ENCODE assay signal across 7 mouse cellular contexts in the genomic region with DNA sequence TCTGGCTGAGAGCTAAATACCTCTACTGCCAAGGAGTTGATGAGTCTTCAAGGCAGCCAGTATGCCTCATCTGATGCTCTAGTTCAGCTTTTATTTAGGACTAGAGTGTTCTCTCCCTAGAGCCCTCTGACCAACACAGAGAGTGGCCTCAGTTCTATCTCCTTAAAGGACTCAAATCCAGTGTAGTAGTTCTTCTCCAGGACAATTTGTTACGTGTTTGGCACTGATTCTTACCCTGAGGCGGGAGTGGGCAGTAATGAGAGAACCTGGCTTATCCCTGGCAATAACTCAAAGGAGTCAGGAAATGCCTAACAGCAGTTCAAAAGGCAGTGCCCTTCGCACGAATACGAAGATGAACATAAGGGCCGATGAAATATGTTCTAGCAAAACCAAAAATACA.
"Had no signal": no experiment of that assay in that cellular context is flagged by ENCODE, and none has a peak within 500 bp of the region (broad histone marks: within the 10 kb centered on the region; RNA-seq: fewer than 3 reads in every experiment).

No protein-coding gene starts in this region.

- DNase-seq: kidney, adult 2 months; kidney, postnatal 14 days; left cerebral cortex, postnatal 4 days; lung, adult 2 months; lung, postnatal 4 days; right cerebral cortex, postnatal 4 days; thymus, postnatal 4 days had no signal
